Mouse (Mus musculus) testis, adult 2 months (tissue): ENCODE results near the gene Mpg. TPM values are rescaled to one million over a fixed set of nuclear protein-coding genes. Genes with fewer than 3 reads are reported as not detected.

Experiments used
- H3K27ac ChIP-seq: fragments of 200-500 bp; 2 replicates; pipeline ENCODE4 v1.5.1; 2012; ENCODE audit warnings: low read depth, low read length; ENCODE audit not compliant: control insufficient read depth, insufficient read depth
- H3K27me3 ChIP-seq: fragments of 200-500 bp; 2 replicates; pipeline ENCODE4 v1.6.1; 2012; ENCODE audit warnings: mild to moderate bottlenecking, low read length, moderate library complexity; ENCODE audit not compliant: control insufficient read depth, insufficient read depth
- H3K36me3 ChIP-seq: fragments of 200-500 bp; 2 replicates; pipeline ENCODE4 v1.6.1; 2012; ENCODE audit warnings: mild to moderate bottlenecking, low read length; ENCODE audit not compliant: control insufficient read depth, insufficient read depth
- H3K4me1 ChIP-seq: fragments of 200-500 bp; 2 replicates; pipeline ENCODE4 v1.6.1; 2012; ENCODE audit warnings: low read length; ENCODE audit not compliant: control insufficient read depth, insufficient read depth
- H3K4me3 ChIP-seq: fragments of 200-500 bp; 2 replicates; pipeline ENCODE4 v1.5.1; 2012; ENCODE audit warnings: low read depth, mild to moderate bottlenecking, low read length, moderate library complexity, mixed read lengths; ENCODE audit not compliant: control insufficient read depth
- CTCF ChIP-seq: fragments of 200-500 bp; IDR thresholded peaks from 2 replicates; pipeline ENCODE4 v1.5.1; 2012; ENCODE audit warnings: low read depth, mild to moderate bottlenecking, inconsistent platforms, low read length, moderate library complexity; ENCODE audit not compliant: control insufficient read depth, insufficient read depth, insufficient replicate concordance
- POLR2A ChIP-seq: fragments of 200-500 bp; IDR thresholded peaks from 2 replicates; pipeline ENCODE4 v1.6.1; 2012; ENCODE audit warnings: low read depth, mild to moderate bottlenecking, inconsistent platforms, low read length, moderate library complexity; ENCODE audit not compliant: control insufficient read depth
- polyA plus RNA-seq: library from polyadenylated mRNA; depleted of rRNA; stranded (reverse); fragments of >200 nt; gene quantifications from 2 replicates; pipeline ENCODE4 v1.2.3, GENCODE M21; 2012

Mpg gene
- polyA plus RNA-seq, 1 experiment = 16.3 TPM

DNA sequence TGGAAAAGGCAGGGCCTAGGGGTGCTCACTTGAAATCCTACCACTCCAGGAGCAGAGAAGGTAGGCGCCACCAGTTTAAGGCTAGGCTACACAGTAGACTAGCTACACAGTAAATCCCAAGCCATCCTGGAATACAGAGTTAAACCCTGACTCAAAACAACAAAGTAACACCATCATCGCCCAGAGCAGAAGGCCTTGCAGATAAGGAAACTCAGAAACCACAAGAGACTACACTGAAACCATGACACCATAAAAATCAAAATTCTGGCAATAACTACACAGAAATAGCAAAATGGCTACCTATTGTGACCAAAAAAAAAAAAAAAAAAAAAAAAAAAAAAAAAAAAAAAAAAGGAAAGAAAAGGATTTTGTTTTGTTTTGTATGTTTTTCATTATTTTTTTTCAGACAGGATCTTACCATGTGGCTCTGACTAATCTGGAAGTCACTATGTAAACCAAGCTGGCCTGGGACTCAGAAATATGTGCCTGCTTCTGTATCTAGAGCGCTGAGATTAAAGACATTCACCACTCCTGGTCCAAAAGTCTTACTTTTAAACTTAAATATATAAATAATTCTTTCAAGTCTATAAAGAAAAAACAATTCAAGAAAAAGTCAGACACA, 38.9 kb downstream of the Mpg start:
- no peaks in the 10 kb centered on the region for H3K36me3 ChIP-seq
- H3K4me3 ChIP-seq = no peak overlapping the region
- TF ChIP-seq POLR2A = no peak
- no peak for TF ChIP-seq CTCF
- H3K27me3 ChIP-seq = no peaks in the 10 kb centered on the region
- H3K27ac ChIP-seq = no peak overlapping the region
- H3K4me1 ChIP-seq = peaks cover 4% of the 10 kb centered on the region

DNA sequence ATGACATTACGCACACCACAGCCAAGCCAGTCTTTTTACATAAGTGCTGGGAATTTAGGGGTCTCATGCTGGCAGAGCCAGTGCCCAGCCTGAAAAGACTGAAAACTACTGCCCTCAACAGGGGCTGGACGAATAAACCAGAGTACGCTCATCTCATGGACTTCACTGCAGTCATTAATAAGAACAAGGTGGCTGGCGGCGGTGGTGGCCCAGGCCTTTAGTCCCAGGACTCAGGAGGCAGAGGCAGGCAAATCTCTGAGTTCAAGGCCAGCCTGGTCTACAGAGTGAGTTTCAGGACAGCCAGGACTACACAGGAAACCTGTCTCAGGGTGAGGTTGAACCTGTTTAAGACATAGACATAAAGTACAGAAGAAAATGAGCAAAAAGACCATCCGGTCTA, 39.9 kb downstream of the Mpg start:
- no peak for TF ChIP-seq POLR2A
- TF ChIP-seq CTCF = no peak
- Histone ChIP-seq H3K27ac (no peak overlapping the region), H3K36me3 (no peaks in the 10 kb centered on the region), H3K4me3 (no peak overlapping the region), H3K4me1 (peaks cover 4% of the 10 kb centered on the region), H3K27me3 (no peaks in the 10 kb centered on the region)

DNA sequence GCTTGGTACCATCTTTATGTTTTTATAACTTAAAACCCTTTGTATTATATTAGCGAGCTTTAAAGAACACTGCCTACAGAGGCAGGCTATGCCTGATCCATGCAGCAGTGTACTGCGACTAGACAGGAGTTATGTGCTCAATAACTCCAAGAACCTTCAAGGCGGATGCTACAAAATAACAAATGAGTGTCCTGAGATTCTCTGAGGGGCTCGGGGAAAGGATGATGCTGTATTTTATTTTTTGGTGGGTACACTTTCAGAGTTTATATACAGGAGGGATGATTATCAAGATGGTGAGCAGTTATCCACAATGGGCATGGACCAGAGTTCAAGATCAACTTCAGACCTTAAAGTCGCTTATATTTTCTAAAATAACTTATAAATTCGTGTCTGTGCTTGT, 40.5 kb downstream of the Mpg start:
- Histone ChIP-seq H3K4me3 (peak overlapping the region; percentile 94), H3K36me3 (no peaks in the 10 kb centered on the region), H3K27me3 (no peaks in the 10 kb centered on the region), H3K4me1 (peaks cover 4% of the 10 kb centered on the region), H3K27ac (no peak overlapping the region)
- TF ChIP-seq CTCF (no peak), POLR2A (no peak)

DNA sequence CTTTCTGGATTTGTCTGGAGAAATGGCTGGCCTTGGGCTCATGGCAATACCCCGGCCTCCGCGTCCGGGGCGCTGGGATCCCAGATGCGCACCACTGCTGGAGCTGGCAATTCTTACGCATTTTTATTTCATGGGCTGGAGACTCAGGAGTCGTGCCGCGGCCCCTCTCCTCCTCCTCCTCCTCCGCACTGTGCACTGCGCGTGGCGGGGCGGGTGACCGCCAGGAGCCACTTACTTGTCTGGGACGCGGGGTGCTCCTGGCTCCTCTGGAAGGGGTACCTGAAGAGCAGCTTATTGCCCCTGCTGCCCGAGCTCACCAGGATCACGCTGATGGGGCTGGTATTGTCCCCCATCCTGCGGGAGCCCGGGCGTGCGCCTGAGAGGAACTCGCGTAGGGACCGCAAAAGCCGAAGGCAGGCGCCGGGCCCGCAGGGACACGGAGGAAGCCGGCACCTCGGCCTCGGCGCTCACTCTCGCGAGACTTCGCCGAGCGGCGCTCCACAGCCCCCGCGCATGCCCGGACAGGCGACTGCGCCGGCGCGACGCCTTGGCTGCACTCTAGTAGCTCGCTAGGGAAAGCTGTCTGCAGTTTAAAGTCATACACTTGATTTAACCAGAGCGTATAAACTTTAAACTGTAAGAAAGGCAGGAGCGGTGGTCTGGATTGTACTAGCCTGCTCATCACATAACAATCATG, 41.0 kb downstream of the Mpg start, which contains the start of gene Nprl3:
Gene Nprl3, minus strand, starts transcription at position 520 of the 697 bp plus-strand sequence.
- H3K4me3 ChIP-seq = peak within 1 kb of the TSS; percentile 94
- peaks cover 4% of the 10 kb centered on the region for H3K4me1 ChIP-seq
- peak within 1 kb of the TSS; percentile 88 for H3K27ac ChIP-seq
- TF ChIP-seq CTCF = no peak
- peak; percentile 94 for TF ChIP-seq POLR2A
- no peaks in the 10 kb centered on the region for H3K36me3 ChIP-seq
- no peaks in the 10 kb centered on the region for H3K27me3 ChIP-seq

DNA sequence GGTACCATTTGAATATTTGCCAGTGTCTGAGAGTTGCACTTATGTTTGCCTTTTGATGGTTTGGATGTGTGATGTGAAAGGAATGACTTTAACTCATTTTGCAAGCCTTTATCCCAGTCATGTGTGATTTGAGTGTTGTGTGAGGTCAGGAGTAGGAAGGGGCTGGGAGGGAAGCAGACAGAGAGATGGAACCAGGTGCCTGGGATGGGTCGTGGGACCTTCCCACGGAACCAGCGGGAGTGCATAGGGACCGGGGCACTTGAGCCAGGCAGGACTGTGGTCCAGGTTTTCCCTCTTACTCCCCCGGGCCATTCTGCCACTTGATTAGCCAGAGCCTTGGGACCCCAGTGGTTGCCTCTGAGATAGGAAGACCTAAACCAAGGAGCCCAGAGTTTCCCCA, 41.7 kb downstream of the Mpg start:
- Histone ChIP-seq H3K4me3 (peak overlapping the region; percentile 94; the same call in 1 of the 2 replicates), H3K27ac (peak overlapping the region; percentile 21; the same call in 1 of the 2 replicates), H3K4me1 (peaks cover 4% of the 10 kb centered on the region), H3K27me3 (no peaks in the 10 kb centered on the region), H3K36me3 (no peaks in the 10 kb centered on the region)
- TF ChIP-seq CTCF (no peak), POLR2A (no peak)

DNA sequence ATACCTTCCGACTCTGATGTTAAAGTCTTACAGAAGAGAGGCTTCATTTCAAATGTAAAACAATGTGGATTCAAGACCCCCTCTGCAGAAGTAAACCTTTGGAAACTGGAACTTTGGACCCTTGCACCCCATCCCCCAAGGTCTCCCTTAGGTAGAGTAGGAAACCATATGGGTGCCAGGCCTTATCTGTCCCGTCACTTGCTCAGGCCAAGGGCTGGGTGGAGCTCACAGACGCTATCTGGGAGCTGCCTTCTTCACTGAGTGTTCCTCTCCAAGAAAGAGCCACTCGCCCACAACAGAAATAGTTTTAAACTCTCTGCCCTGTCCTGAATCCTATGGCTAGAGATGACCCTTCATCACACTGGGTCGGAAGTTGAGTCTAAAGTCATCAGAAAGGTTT, 42.6 kb downstream of the Mpg start:
- H3K27ac ChIP-seq = no peak overlapping the region
- no peaks in the 10 kb centered on the region for H3K27me3 ChIP-seq
- no peaks in the 10 kb centered on the region for H3K36me3 ChIP-seq
- peaks cover 4% of the 10 kb centered on the region for H3K4me1 ChIP-seq
- TF ChIP-seq CTCF = no peak
- TF ChIP-seq POLR2A = no peak
- H3K4me3 ChIP-seq = no peak overlapping the region

DNA sequence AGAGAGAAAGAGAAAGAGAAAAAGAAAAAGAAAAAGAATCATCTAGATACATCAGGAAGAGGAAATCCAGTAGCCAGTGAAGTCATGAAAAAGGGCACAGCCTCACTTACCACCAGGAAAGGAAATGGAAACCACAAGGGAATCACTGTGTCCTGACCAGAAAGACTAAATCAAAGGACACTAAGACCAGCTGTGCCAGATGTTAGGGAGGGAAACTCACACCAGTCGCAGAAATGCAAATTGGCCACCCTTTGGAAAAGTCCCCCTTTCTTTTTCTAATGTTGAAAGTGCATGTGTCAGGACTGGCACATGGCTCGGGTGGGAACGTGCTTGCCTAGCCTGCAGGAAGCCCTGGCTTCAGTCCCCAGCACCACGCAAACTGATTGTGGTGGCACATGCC, 44.9 kb downstream of the Mpg start:
- H3K4me3 ChIP-seq = no peak overlapping the region
- no peak overlapping the region for H3K27ac ChIP-seq
- no peaks in the 10 kb centered on the region for H3K36me3 ChIP-seq
- no peak for TF ChIP-seq POLR2A
- TF ChIP-seq CTCF = no peak
- H3K4me1 ChIP-seq = peaks cover 4% of the 10 kb centered on the region
- no peaks in the 10 kb centered on the region for H3K27me3 ChIP-seq
